Mouse (Mus musculus) limb, embryonic 14.5 days (tissue): ENCODE measurements at regions not wholly inside any gene's neighbourhood (a gene's known extent, or its start where the extent isn't known, plus 50 kb on each side); places are given as distances from the start of the nearest gene placed in this dataset.

Experiments
- ATAC-seq: fragments of 200-750 bp; cut with Nextera tagmentation; 2 replicates; pipeline ENCODE4 v1.8.0; 2017; ENCODE audit warnings: low read depth, moderate number of reproducible peaks, moderate TSS enrichment; ENCODE audit not compliant: low FRiP score
- DNase-seq: peaks from one replicate; pipeline ENCODE4 v3.0.0-alpha.2; 2015; ENCODE audit warnings: low spot score
- H3K27ac ChIP-seq: fragments of 300-500 bp; sonication (generic); replicated peaks from 2 replicates; pipeline ENCODE4 v1.5.1; 2014; ENCODE audit warnings: low read depth, mild to moderate bottlenecking, low read length, moderate library complexity, mixed read lengths
- H3K27me3 ChIP-seq: fragments of 300-500 bp; sonication (generic); 2 replicates; pipeline ENCODE4 v1.6.1; 2014; ENCODE audit warnings: low read length, mixed read lengths; ENCODE audit not compliant: control insufficient read depth, insufficient read depth
- H3K36me3 ChIP-seq: fragments of 300-500 bp; sonication (generic); 2 replicates; pipeline ENCODE4 v1.6.1; 2014; ENCODE audit warnings: mild to moderate bottlenecking, low read length, moderate library complexity, mixed read lengths; ENCODE audit not compliant: control insufficient read depth, insufficient read depth
- H3K4me1 ChIP-seq: fragments of 300-500 bp; sonication (generic); 2 replicates; pipeline ENCODE4 v1.6.1; 2014; ENCODE audit warnings: antibody characterized with exemption, low read length, mixed read lengths; ENCODE audit not compliant: control insufficient read depth, insufficient read depth
- H3K4me2 ChIP-seq: fragments of 300-500 bp; sonication (generic); replicated peaks from 2 replicates; pipeline ENCODE4 v1.6.1; 2014; ENCODE audit warnings: low read depth, mild to moderate bottlenecking, low read length, moderate library complexity; ENCODE audit not compliant: severe bottlenecking
- H3K4me3 ChIP-seq: fragments of 300-500 bp; sonication (generic); replicated peaks from 2 replicates; pipeline ENCODE4 v1.5.1; 2014; ENCODE audit warnings: low read length
- H3K9ac ChIP-seq: fragments of 300-500 bp; sonication (generic); 2 replicates; pipeline ENCODE4 v1.6.1; 2014; ENCODE audit warnings: mild to moderate bottlenecking, low read depth, low read length, moderate library complexity; ENCODE audit not compliant: severe bottlenecking
- H3K9me3 ChIP-seq: fragments of 300-500 bp; sonication (generic); 2 replicates; pipeline ENCODE4 v1.6.1; 2016; ENCODE audit warnings: low read length; ENCODE audit not compliant: control insufficient read depth
- POLR2A ChIP-seq: fragments of 200-500 bp; IDR thresholded peaks from 2 replicates; pipeline ENCODE4 v1.8.0; 2012; ENCODE audit warnings: inconsistent platforms, mild to moderate bottlenecking, moderate library complexity, borderline replicate concordance; ENCODE audit not compliant: insufficient read depth, insufficient read length; ENCODE audit errors: extremely low read depth
- WGBS: fragments of 180-500 bp; shearing (Covaris S2); extraction: QIAGEN DNeasy Blood & Tissue Kit; methylation state at CpG from one replicate; pipeline ENCODE4 v1.1.7; 2014; 5-methylcytosine and 5-hydroxymethylcytosine counted together

- Histone ChIP-seq H3K4me2 (no peak overlapping the region), H3K4me1 (no peaks in the 10 kb centered on the region), H3K4me3 (no peak overlapping the region), H3K9me3 (no peaks in the 10 kb centered on the region), H3K27ac (no peak overlapping the region), H3K9ac (no peak overlapping the region), H3K36me3 (no peaks in the 10 kb centered on the region), H3K27me3 (no peaks in the 10 kb centered on the region)
- no peak for TF ChIP-seq POLR2A
- ATAC-seq (no peak), DNase-seq (no peak)
Measured at GRCm38 (mm10) chr19:54533858-54534257, 489.9 kb downstream of the Adra2a start.

DNA sequence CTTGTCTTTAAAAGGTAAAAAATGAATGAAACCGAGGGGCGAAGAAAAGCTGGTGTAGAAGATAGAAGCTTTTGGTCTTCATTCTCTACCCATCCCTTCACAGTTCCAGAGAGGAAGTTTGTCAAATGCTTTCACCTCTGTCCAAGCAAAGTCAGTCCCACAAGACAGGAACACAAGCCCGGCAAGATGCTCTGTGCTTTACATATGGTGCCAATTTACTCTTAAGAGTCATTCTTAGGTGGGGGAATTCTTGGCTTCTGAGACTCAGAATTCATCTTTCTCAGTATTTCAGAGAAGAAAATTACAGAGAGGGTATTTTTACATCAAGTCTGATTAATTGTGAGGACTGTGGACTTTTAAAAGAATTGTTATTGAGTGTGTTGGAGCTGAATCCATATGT lies 511.4 kb downstream of the Adra2a start:
- Histone ChIP-seq H3K27ac (no peak overlapping the region), H3K4me2 (no peak overlapping the region), H3K36me3 (no peaks in the 10 kb centered on the region), H3K4me1 (no peaks in the 10 kb centered on the region), H3K27me3 (no peaks in the 10 kb centered on the region), H3K9ac (no peak overlapping the region), H3K9me3 (no peaks in the 10 kb centered on the region), H3K4me3 (no peak overlapping the region)
- TF ChIP-seq POLR2A: no peak
- WGBS: 61% methylated on average over 3 of the region's 3 CpGs
- ATAC-seq (no peak), DNase-seq (no peak)

DNA sequence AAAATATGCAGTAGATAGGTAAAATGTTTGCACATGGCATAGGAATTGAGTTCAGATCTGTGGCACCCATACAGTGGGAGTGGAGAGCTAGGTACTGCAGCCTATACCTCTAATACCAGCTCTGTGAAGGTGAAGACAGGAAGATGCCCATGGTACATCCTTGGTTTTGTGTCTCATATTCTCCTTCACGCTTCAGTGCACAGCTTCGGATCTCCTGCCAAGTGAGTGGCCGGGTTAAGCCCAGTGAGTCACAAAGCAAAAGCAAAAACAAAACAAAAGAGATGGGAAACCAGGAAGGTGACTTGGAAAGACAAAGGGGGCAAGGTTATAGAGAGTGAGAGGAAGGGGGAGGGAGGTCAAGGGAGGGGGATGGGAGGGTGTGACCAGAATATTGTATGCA lies 514.0 kb downstream of the Adra2a start:
- Histone ChIP-seq H3K4me2 (no peak overlapping the region), H3K9me3 (no peaks in the 10 kb centered on the region), H3K4me1 (no peaks in the 10 kb centered on the region), H3K9ac (no peak overlapping the region), H3K27ac (no peak overlapping the region), H3K4me3 (no peak overlapping the region), H3K27me3 (no peaks in the 10 kb centered on the region), H3K36me3 (no peaks in the 10 kb centered on the region)
- ATAC-seq: no peak
- no peak for DNase-seq
- TF ChIP-seq POLR2A: no peak
- WGBS: 88% methylated on average over 3 of the region's 3 CpGs

GRCm38 (mm10) chr19:54583574-54583973 lies 539.6 kb downstream of the Adra2a start:
- Histone ChIP-seq H3K36me3 (no peaks in the 10 kb centered on the region), H3K4me1 (no peaks in the 10 kb centered on the region), H3K4me2 (no peak overlapping the region), H3K4me3 (no peak overlapping the region), H3K9ac (no peak overlapping the region), H3K9me3 (no peaks in the 10 kb centered on the region), H3K27ac (no peak overlapping the region), H3K27me3 (no peaks in the 10 kb centered on the region)
- no peak for ATAC-seq
- DNase-seq: no peak
- TF ChIP-seq POLR2A: no peak
- 88% methylated on average over 2 of the region's 2 CpGs for WGBS

GRCm38 (mm10) chr19:54584687-54585237 lies 540.8 kb downstream of the Adra2a start:
- Histone ChIP-seq H3K9ac (no peak overlapping the region), H3K36me3 (no peaks in the 10 kb centered on the region), H3K27me3 (no peaks in the 10 kb centered on the region), H3K4me2 (no peak overlapping the region), H3K4me3 (no peak overlapping the region), H3K4me1 (no peaks in the 10 kb centered on the region), H3K9me3 (no peaks in the 10 kb centered on the region), H3K27ac (no peak overlapping the region)
- 71% methylated on average over 3 of the region's 3 CpGs for WGBS
- DNase-seq: no peak
- no peak for ATAC-seq
- no peak for TF ChIP-seq POLR2A

GRCm38 (mm10) chr19:54585326-54585725 lies 541.4 kb downstream of the Adra2a start:
- DNase-seq (no peak), ATAC-seq (no peak)
- no peaks in the 10 kb centered on the region for H3K9me3 ChIP-seq
- no peak for TF ChIP-seq POLR2A
- no peaks in the 10 kb centered on the region for H3K27me3 ChIP-seq
- no peaks in the 10 kb centered on the region for H3K4me1 ChIP-seq
- no peak overlapping the region for H3K9ac ChIP-seq
- 87% methylated on average over 1 of the region's 1 CpGs for WGBS
- no peak overlapping the region for H3K4me2 ChIP-seq
- no peak overlapping the region for H3K4me3 ChIP-seq
- no peak overlapping the region for H3K27ac ChIP-seq
- no peaks in the 10 kb centered on the region for H3K36me3 ChIP-seq
